Mouse (Mus musculus) cerebellum, adult 2 months (tissue): Measurements from ENCODE around the gene Itgb2l.

Experiments used
- CTCF ChIP-seq: fragments of 200-500 bp; IDR thresholded peaks from 2 replicates; pipeline ENCODE4 v1.5.1; 2011; ENCODE audit warnings: low read depth, mild to moderate bottlenecking, control low read depth, low read length, moderate library complexity, borderline replicate concordance; ENCODE audit not compliant: insufficient read depth
- POLR2A ChIP-seq: fragments of 200-500 bp; IDR thresholded peaks from 2 replicates; pipeline ENCODE4 v1.6.1; 2011; ENCODE audit warnings: low read length, control low read depth, borderline replicate concordance; ENCODE audit not compliant: insufficient read depth

GRCm38 (mm10) chr16:96474185-96474584, 30.8 kb upstream of the Itgb2l start:
- TF ChIP-seq CTCF (no peak), POLR2A (no peak)
